In genomic region chr7:109170441-109170820, GRCm38 (mm10) we compare ENCODE assay signal across 8 mouse cellular contexts. TPM values are rescaled to one million over a fixed set of nuclear protein-coding genes. Genes with fewer than 3 reads are reported as not detected.
DNase-seq lines count a peak whose midpoint lies in the region; ATAC-seq and TF ChIP-seq lines count a peak whose summit lies in the region.

No protein-coding gene starts in this region.

- peak; percentile 45 for DNase-seq in A20 (ENCODE audit: low read depth, low spot score)
- peak; percentile 13 for DNase-seq in fibroblast of lung, adult 2 months (ENCODE audit: low read depth)
- DNase-seq in kidney, postnatal 0 days (ENCODE audit: low spot score), result peak; percentile 83
- no peak for DNase-seq in liver, adult 2 months (ENCODE audit: extremely low read depth, low read depth, low spot score)
- peak; percentile 12 to 25 for DNase-seq in natural killer cell, adult 2 months (ENCODE audit: low spot score in 2 of 2)

- no peak for TF ChIP-seq POLR2A in liver, adult 2 months (IDR thresholded peaks at IDR 0.05; ENCODE audit: extremely low read depth, insufficient read depth, low read length)

- H3K27me3 ChIP-seq in heart, embryonic 13.5 days (replicated peaks), result peaks cover 98% of the 10 kb centered on the region
- H3K27me3 ChIP-seq in kidney, postnatal 0 days (ENCODE audit: insufficient read depth, low read length), result peaks cover 34% of the 10 kb centered on the region
- H3K27me3 ChIP-seq in liver, adult 2 months (ENCODE audit: control insufficient read depth, insufficient read depth, low read length), result peaks cover 11% of the 10 kb centered on the region
- H3K27me3 ChIP-seq in stomach, embryonic 15.5 days (replicated peaks), result peaks cover 57% of the 10 kb centered on the region

- H3K4me3 ChIP-seq in brown adipose tissue, adult 24 weeks (ENCODE audit: insufficient read depth, low read depth, low read length), result peak overlapping the region; percentile 52
- H3K4me3 ChIP-seq in heart, embryonic 13.5 days, result peak overlapping the region; percentile 61
- peak overlapping the region; percentile 45; the same call in 1 of the 2 replicates for H3K4me3 ChIP-seq in kidney, postnatal 0 days (replicated peaks; ENCODE audit: low read depth, low read length)
- H3K4me3 ChIP-seq in liver, adult 2 months (ENCODE audit: insufficient read depth, low read depth, low read length), result no peak overlapping the region
- peak overlapping the region; percentile 48 for H3K4me3 ChIP-seq in stomach, embryonic 15.5 days (replicated peaks)

- peak; percentile 88 for TF ChIP-seq CTCF in kidney, postnatal 0 days (IDR thresholded peaks at IDR 0.05; ENCODE audit: low read depth)
- TF ChIP-seq CTCF in liver, adult 2 months (IDR thresholded peaks at IDR 0.05; ENCODE audit: low read depth, low read length), result peak; percentile 73

- H3K4me1 ChIP-seq in brown adipose tissue, adult 24 weeks (ENCODE audit: control insufficient read depth, insufficient read depth, insufficient read length, low read length), result peaks cover 3% of the 10 kb centered on the region
- peaks cover 26% of the 10 kb centered on the region for H3K4me1 ChIP-seq in heart, embryonic 13.5 days
- H3K4me1 ChIP-seq in kidney, postnatal 0 days (replicated peaks; ENCODE audit: insufficient read depth, low read length), result peaks cover 9% of the 10 kb centered on the region
- no peaks in the 10 kb centered on the region for H3K4me1 ChIP-seq in liver, adult 2 months (ENCODE audit: control insufficient read depth, insufficient read depth, low read length)
- peaks cover 12% of the 10 kb centered on the region; the same call in 1 of the 2 replicates for H3K4me1 ChIP-seq in stomach, embryonic 15.5 days

- no peaks in the 10 kb centered on the region for H3K79me2 ChIP-seq in liver, adult 2 months (ENCODE audit: control insufficient read depth, insufficient read depth, low read length)

- no peak overlapping the region for H3K27ac ChIP-seq in brown adipose tissue, adult 24 weeks (replicated peaks; ENCODE audit: low read depth, low read length)
- H3K27ac ChIP-seq in heart, embryonic 13.5 days (replicated peaks), result no peak overlapping the region
- no peak overlapping the region for H3K27ac ChIP-seq in kidney, postnatal 0 days
- no peak overlapping the region for H3K27ac ChIP-seq in liver, adult 2 months (replicated peaks; ENCODE audit: insufficient read depth, low read depth, low read length)
- H3K27ac ChIP-seq in stomach, embryonic 15.5 days, result no peak overlapping the region

- H3K9me3 ChIP-seq in heart, embryonic 13.5 days, result no peaks in the 10 kb centered on the region
- H3K9me3 ChIP-seq in kidney, postnatal 0 days (replicated peaks; ENCODE audit: low read length), result no peaks in the 10 kb centered on the region
- H3K9me3 ChIP-seq in stomach, embryonic 15.5 days, result no peaks in the 10 kb centered on the region

- WGBS in heart, embryonic 13.5 days, result under 1% methylated on average over 17 of the region's 17 CpGs
- under 1% methylated on average over 17 of the region's 17 CpGs for WGBS in kidney, postnatal 0 days
- under 1% methylated on average over 17 of the region's 17 CpGs for WGBS in liver, adult 2 months
- WGBS in stomach, embryonic 15.5 days, result 1% methylated on average over 17 of the region's 17 CpGs

- no peak for ATAC-seq in heart, embryonic 13.5 days (ENCODE audit: extremely low read depth, insufficient number of reproducible peaks, low FRiP score, low TSS enrichment)
- 0 out of 2 replicates have a peak, but pooled peaks have one; percentile 27 for ATAC-seq in kidney, postnatal 0 days (replicated peaks; ENCODE audit: low FRiP score, low read depth)
- ATAC-seq in stomach, embryonic 15.5 days (ENCODE audit: insufficient read depth, low FRiP score, low read depth), result 0 out of 2 replicates have a peak, but pooled peaks have one; percentile 23

- no peaks in the 10 kb centered on the region for H3K36me3 ChIP-seq in heart, embryonic 13.5 days
- no peaks in the 10 kb centered on the region for H3K36me3 ChIP-seq in kidney, postnatal 0 days (ENCODE audit: insufficient read depth, low read length)
- no peaks in the 10 kb centered on the region for H3K36me3 ChIP-seq in liver, adult 2 months (ENCODE audit: control insufficient read depth, insufficient read depth, low read length)
- H3K36me3 ChIP-seq in stomach, embryonic 15.5 days, result no peaks in the 10 kb centered on the region

- peak overlapping the region; percentile 99 for H3K4me2 ChIP-seq in heart, embryonic 13.5 days
- H3K4me2 ChIP-seq in kidney, postnatal 0 days (ENCODE audit: low read length), result peak overlapping the region; percentile 94
- peak overlapping the region; percentile 100 for H3K4me2 ChIP-seq in stomach, embryonic 15.5 days

- H3K9ac ChIP-seq in heart, embryonic 13.5 days, result no peak overlapping the region
- H3K9ac ChIP-seq in kidney, postnatal 0 days (ENCODE audit: low read depth, low read length), result no peak overlapping the region
- no peak overlapping the region for H3K9ac ChIP-seq in liver, adult 2 months (ENCODE audit: low read depth, low read length)
- H3K9ac ChIP-seq in stomach, embryonic 15.5 days, result no peak overlapping the region

RNA-seq across cellular contexts. Expression of gene Lmo1, which starts 4.6 kb away (rescaled TPM):
- 18.5 and 30.3 TPM in 2 replicates for polyA plus RNA-seq in brown adipose tissue, adult 24 weeks (2012; ENCODE audit: insufficient read depth, insufficient read length, missing spikeins)
- polyA plus RNA-seq in heart, embryonic 13.5 days (2015; fragmentation: Nextera tagmentation; extraction: Ambion mirVana), result 1.2 and 1.3 TPM in 2 replicates
- 8.7 and 11.0 TPM in 2 replicates for polyA plus RNA-seq in kidney, postnatal 0 days (2015; fragmentation: Nextera tagmentation; extraction: Ambion mirVana)
- total RNA-seq in liver, adult 2 months (2014; rRNA removed), result not detected in 2 replicates
- polyA plus RNA-seq in liver, adult 2 months (2012; rRNA removed), result not detected in 2 replicates
- 5.3 and 6.4 TPM in 2 replicates for polyA plus RNA-seq in stomach, embryonic 15.5 days (2015; fragmentation: Nextera tagmentation; extraction: Ambion mirVana)
